Mouse (Mus musculus): Measurements from ENCODE around the gene Akr1d1. TPM values are rescaled to one million over a fixed set of nuclear protein-coding genes. Genes with fewer than 3 reads are reported as not detected.

Gene Akr1d1
- polyA plus RNA-seq, 1 experiment from 2014 or later, result 0.15 TPM

DNA sequence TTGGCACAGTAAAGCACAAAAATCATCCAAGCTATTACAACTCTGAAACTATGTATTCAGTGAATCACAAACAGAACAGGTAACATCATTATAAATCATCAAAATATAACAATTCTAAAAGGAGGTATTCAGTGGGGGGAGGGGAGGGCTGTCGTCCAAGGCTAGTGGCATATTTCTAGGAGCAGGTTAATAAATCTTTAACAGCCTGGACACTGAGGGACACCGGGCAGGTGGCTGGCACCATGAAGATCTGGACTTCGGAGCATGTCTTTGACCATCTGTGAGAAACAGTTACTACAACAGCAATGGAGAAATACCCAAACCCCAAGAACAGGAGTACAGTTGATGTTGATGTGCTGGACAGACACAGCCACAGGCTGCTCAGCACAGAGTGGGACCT is 11.2 kb downstream of the Akr1d1 start:
- Histone ChIP-seq H3K4me3 (ENCODE audit: low read depth, low read length) (no peak overlapping the region), H3K36me3 (ENCODE audit: control insufficient read depth, insufficient read depth, low read length) (no peaks in the 10 kb centered on the region), H3K27me3 (replicated peaks; ENCODE audit: control insufficient read depth, insufficient read depth, low read length) (no peaks in the 10 kb centered on the region), H3K9ac (ENCODE audit: low read depth, low read length) (no peak overlapping the region), H3K27ac (ENCODE audit: low read depth, low read length) (no peak overlapping the region), H3K9me3 (ENCODE audit: control insufficient read depth, low read length) (no peaks in the 10 kb centered on the region), H3K4me2 (no peak overlapping the region), H3K4me1 (replicated peaks; ENCODE audit: control insufficient read depth, insufficient read depth, low read length) (no peaks in the 10 kb centered on the region)
- DNase-seq (ENCODE audit: low spot score), result no peak
- ATAC-seq (replicated peaks; ENCODE audit: low FRiP score), result no peak
- 79% methylated on average over 3 of the region's 3 CpGs for WGBS

DNA sequence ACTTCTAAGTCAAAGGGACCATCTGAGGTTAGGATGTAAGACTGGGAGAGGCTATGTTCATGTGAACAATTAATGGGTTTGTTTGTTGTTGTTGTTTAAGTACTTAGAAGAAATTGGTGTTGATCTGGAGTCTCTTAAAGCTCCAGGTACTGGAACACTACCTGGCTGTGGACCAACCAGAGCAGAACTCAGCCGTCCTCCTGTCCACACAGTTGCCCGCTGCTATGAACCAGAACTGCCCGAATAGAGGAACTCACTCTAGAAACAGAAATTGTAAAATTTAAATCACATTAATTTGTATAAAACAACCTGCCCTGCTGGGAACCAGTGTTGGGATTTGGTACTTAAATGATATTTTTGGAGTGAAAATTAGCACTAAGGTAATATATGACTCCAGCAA is 12.2 kb downstream of the Akr1d1 start:
- Histone ChIP-seq H3K27ac (ENCODE audit: low read depth, low read length) (no peak overlapping the region), H3K9me3 (ENCODE audit: control insufficient read depth, low read length) (no peaks in the 10 kb centered on the region), H3K36me3 (ENCODE audit: control insufficient read depth, insufficient read depth, low read length) (no peaks in the 10 kb centered on the region), H3K4me3 (ENCODE audit: low read depth, low read length) (no peak overlapping the region), H3K9ac (ENCODE audit: low read depth, low read length) (no peak overlapping the region), H3K27me3 (replicated peaks; ENCODE audit: control insufficient read depth, insufficient read depth, low read length) (no peaks in the 10 kb centered on the region), H3K4me2 (no peak overlapping the region), H3K4me1 (replicated peaks; ENCODE audit: control insufficient read depth, insufficient read depth, low read length) (no peaks in the 10 kb centered on the region)
- no peak for DNase-seq (ENCODE audit: low spot score)
- no peak for ATAC-seq (replicated peaks; ENCODE audit: low FRiP score)
- WGBS, result 90% methylated on average over 3 of the region's 3 CpGs

DNA sequence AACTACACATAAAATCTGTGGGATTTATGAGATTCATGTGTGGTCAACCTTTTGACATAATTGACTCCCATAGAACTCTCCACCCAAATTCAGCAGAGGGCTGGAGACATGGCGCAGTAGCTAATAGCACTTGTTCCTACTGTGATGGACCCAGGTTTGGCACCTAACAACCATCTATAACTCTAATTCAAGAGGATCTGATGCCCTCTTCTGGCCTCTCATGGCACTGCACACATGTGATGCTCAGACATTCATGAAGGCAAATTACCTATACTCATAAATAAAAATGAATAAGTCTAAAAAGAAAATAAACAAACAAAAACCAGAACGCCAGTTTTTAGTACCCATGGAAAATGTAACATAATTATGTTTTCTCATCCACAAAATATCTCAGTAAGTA is 22.8 kb downstream of the Akr1d1 start:
- no peaks in the 10 kb centered on the region for H3K9me3 ChIP-seq (ENCODE audit: control insufficient read depth, low read length)
- H3K9ac ChIP-seq (ENCODE audit: low read depth, low read length), result no peak overlapping the region
- WGBS, result 64% methylated on average over 2 of the region's 2 CpGs
- no peak for ATAC-seq (replicated peaks; ENCODE audit: low FRiP score)
- H3K4me2 ChIP-seq, result no peak overlapping the region
- no peaks in the 10 kb centered on the region for H3K4me1 ChIP-seq (replicated peaks; ENCODE audit: control insufficient read depth, insufficient read depth, low read length)
- H3K4me3 ChIP-seq (ENCODE audit: low read depth, low read length), result no peak overlapping the region
- DNase-seq (ENCODE audit: low spot score), result no peak
- no peaks in the 10 kb centered on the region for H3K36me3 ChIP-seq (ENCODE audit: control insufficient read depth, insufficient read depth, low read length)
- no peaks in the 10 kb centered on the region for H3K27me3 ChIP-seq (replicated peaks; ENCODE audit: control insufficient read depth, insufficient read depth, low read length)
- no peak overlapping the region for H3K27ac ChIP-seq (ENCODE audit: low read depth, low read length)

DNA sequence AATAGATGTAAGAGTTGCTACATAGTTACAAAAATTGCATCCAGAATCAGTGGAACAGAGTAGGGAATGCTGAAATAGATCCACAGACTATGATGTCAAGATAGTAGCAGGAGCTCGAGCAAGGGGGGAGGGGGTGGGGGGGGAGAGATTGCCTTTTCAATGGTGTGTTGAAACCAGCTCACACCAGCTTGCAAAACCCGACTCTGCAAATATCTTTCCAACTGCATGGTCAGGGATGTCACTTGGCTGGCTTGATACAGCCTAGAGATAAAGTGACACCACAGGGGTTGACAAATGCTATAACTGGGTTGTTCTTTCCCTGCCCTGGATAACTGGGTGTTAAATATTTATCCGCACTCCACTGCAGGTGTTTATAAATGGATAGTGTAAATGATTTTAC is 24.0 kb downstream of the Akr1d1 start:
- no peaks in the 10 kb centered on the region for H3K4me1 ChIP-seq (replicated peaks; ENCODE audit: control insufficient read depth, insufficient read depth, low read length)
- WGBS, result 62% methylated on average over 3 of the region's 3 CpGs
- H3K4me3 ChIP-seq (ENCODE audit: low read depth, low read length), result no peak overlapping the region
- H3K27me3 ChIP-seq (replicated peaks; ENCODE audit: control insufficient read depth, insufficient read depth, low read length), result no peaks in the 10 kb centered on the region
- H3K9ac ChIP-seq (ENCODE audit: low read depth, low read length), result no peak overlapping the region
- ATAC-seq (replicated peaks; ENCODE audit: low FRiP score) (no peak), DNase-seq (ENCODE audit: low spot score) (no peak)
- H3K9me3 ChIP-seq (ENCODE audit: control insufficient read depth, low read length), result no peaks in the 10 kb centered on the region
- H3K36me3 ChIP-seq (ENCODE audit: control insufficient read depth, insufficient read depth, low read length), result no peaks in the 10 kb centered on the region
- no peak overlapping the region for H3K27ac ChIP-seq (ENCODE audit: low read depth, low read length)
- H3K4me2 ChIP-seq, result no peak overlapping the region

DNA sequence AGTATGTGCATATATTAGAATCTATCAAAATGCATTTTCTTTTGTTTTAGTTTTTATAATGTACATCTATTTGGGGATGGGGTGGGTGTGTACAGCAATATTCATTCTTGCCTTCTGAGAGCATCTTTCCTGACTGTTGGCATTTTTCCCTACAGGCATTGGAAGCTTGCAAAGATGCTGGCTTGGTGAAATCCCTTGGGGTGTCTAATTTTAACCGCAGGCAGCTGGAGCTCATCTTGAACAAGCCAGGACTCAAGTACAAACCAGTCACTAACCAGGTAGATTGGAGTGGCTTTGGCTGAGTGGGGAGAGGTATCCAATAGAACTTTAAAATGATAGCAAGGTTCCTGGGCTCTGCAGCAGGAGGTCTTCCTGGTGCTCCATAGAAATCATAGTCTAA is 24.4 kb downstream of the Akr1d1 start:
- ATAC-seq (replicated peaks; ENCODE audit: low FRiP score) (no peak), DNase-seq (ENCODE audit: low spot score) (no peak)
- H3K27me3 ChIP-seq (replicated peaks; ENCODE audit: control insufficient read depth, insufficient read depth, low read length), result no peaks in the 10 kb centered on the region
- no peaks in the 10 kb centered on the region for H3K9me3 ChIP-seq (ENCODE audit: control insufficient read depth, low read length)
- 83% methylated on average over 1 of the region's 1 CpGs for WGBS
- no peak overlapping the region for H3K4me3 ChIP-seq (ENCODE audit: low read depth, low read length)
- no peak overlapping the region for H3K4me2 ChIP-seq
- H3K4me1 ChIP-seq (replicated peaks; ENCODE audit: control insufficient read depth, insufficient read depth, low read length), result no peaks in the 10 kb centered on the region
- H3K36me3 ChIP-seq (ENCODE audit: control insufficient read depth, insufficient read depth, low read length), result no peaks in the 10 kb centered on the region
- no peak overlapping the region for H3K9ac ChIP-seq (ENCODE audit: low read depth, low read length)
- no peak overlapping the region for H3K27ac ChIP-seq (ENCODE audit: low read depth, low read length)

DNA sequence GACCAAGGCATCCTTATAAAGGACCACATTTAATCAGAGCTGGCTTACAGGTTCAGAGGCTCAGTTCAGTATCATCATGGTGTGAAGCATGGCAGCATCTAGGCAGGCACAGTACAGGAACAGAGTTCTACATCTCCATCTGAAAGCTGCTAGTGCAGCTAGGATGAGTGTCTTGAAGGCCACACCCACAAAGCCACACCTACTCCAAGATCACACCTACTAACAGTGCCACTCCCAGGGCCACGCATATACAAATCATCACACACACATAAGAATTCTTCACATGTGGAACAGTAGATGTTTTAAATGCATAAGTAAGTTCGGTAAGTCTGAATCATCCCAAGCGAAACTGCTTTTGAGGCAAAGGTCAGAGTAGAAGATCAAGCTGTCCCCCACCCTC is 33.9 kb downstream of the Akr1d1 start:
- Histone ChIP-seq H3K27ac (ENCODE audit: low read depth, low read length) (no peak overlapping the region), H3K4me2 (no peak overlapping the region), H3K9me3 (ENCODE audit: control insufficient read depth, low read length) (no peaks in the 10 kb centered on the region), H3K4me1 (replicated peaks; ENCODE audit: control insufficient read depth, insufficient read depth, low read length) (no peaks in the 10 kb centered on the region), H3K27me3 (replicated peaks; ENCODE audit: control insufficient read depth, insufficient read depth, low read length) (no peaks in the 10 kb centered on the region), H3K36me3 (ENCODE audit: control insufficient read depth, insufficient read depth, low read length) (no peaks in the 10 kb centered on the region), H3K9ac (ENCODE audit: low read depth, low read length) (no peak overlapping the region), H3K4me3 (ENCODE audit: low read depth, low read length) (no peak overlapping the region)
- 73% methylated on average over 3 of the region's 3 CpGs for WGBS
- DNase-seq (ENCODE audit: low spot score) (no peak), ATAC-seq (replicated peaks; ENCODE audit: low FRiP score) (no peak)

DNA sequence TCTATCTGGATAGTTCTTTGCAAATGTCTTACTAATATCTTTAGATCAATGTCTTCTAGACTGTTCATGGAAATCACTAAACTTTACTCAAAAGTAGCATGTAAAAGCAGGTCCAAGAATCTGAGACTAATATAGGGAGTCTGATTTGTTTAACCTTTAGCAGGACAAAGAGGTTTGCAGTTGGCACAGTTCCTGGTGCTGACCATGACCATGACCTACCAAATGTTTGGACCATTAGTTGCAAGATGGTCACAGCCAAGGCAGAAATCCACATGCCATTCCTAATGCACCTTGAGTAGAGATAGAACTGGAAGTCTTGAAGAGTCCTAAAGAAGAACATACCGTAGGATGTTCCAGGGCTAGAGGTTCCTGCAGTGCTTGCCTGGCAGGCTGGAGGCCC is 37.4 kb downstream of the Akr1d1 start:
- Histone ChIP-seq H3K4me1 (replicated peaks; ENCODE audit: control insufficient read depth, insufficient read depth, low read length) (no peaks in the 10 kb centered on the region), H3K36me3 (ENCODE audit: control insufficient read depth, insufficient read depth, low read length) (no peaks in the 10 kb centered on the region), H3K27me3 (replicated peaks; ENCODE audit: control insufficient read depth, insufficient read depth, low read length) (no peaks in the 10 kb centered on the region), H3K27ac (ENCODE audit: low read depth, low read length) (no peak overlapping the region), H3K9me3 (ENCODE audit: control insufficient read depth, low read length) (no peaks in the 10 kb centered on the region), H3K9ac (ENCODE audit: low read depth, low read length) (no peak overlapping the region), H3K4me2 (no peak overlapping the region), H3K4me3 (ENCODE audit: low read depth, low read length) (no peak overlapping the region)
- WGBS, result 80% methylated on average over 1 of the region's 1 CpGs
- no peak for DNase-seq (ENCODE audit: low spot score)
- ATAC-seq (replicated peaks; ENCODE audit: low FRiP score), result no peak

DNA sequence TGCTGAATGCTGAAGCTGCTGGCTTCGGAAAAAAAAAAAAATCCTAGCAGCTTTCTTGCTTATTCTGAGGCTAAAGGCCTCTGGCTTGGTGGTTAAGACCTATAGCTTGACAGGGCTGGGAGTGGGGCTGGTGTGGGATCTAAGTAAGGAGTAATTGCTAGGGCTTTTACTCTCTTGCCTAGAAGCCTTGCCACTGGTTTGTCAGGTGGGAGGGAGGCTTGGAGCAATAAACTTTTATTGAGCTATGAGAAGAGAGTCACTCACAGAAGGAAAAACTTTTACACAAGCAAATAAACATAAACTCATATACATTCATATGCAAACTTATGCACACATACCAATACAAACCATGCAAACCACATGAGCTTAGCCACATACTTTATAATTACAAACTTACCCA is 42.0 kb downstream of the Akr1d1 start:
- H3K9ac ChIP-seq (ENCODE audit: low read depth, low read length), result no peak overlapping the region
- DNase-seq (ENCODE audit: low spot score) (no peak), ATAC-seq (replicated peaks; ENCODE audit: low FRiP score) (no peak)
- no peaks in the 10 kb centered on the region for H3K36me3 ChIP-seq (ENCODE audit: control insufficient read depth, insufficient read depth, low read length)
- no peaks in the 10 kb centered on the region for H3K27me3 ChIP-seq (replicated peaks; ENCODE audit: control insufficient read depth, insufficient read depth, low read length)
- no peak overlapping the region for H3K4me3 ChIP-seq (ENCODE audit: low read depth, low read length)
- WGBS, result 37% methylated on average over 1 of the region's 1 CpGs
- no peak overlapping the region for H3K4me2 ChIP-seq
- H3K4me1 ChIP-seq (replicated peaks; ENCODE audit: control insufficient read depth, insufficient read depth, low read length), result no peaks in the 10 kb centered on the region
- no peaks in the 10 kb centered on the region for H3K9me3 ChIP-seq (ENCODE audit: control insufficient read depth, low read length)
- H3K27ac ChIP-seq (ENCODE audit: low read depth, low read length), result no peak overlapping the region

DNA sequence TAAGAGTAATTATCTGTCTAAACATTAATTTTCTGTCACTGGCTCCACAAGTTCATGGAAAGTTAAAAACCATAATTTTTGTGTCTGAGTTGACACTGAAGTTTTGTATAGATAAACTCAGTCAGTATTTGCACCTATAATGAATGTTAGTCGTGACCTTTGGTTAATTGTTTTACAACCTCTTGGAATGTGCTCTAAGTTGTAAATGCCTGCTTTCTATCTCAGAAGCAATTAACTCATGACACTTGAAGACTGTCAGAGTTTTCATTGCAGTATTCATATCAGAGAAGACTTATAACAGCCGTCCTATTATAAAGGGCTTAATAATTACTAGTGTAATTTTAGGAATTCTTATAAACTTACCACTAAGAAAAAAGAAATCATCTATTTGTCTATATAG is 43.0 kb downstream of the Akr1d1 start:
- H3K36me3 ChIP-seq (ENCODE audit: control insufficient read depth, insufficient read depth, low read length), result no peaks in the 10 kb centered on the region
- H3K9ac ChIP-seq (ENCODE audit: low read depth, low read length), result no peak overlapping the region
- no peak overlapping the region for H3K4me2 ChIP-seq
- H3K4me1 ChIP-seq (replicated peaks; ENCODE audit: control insufficient read depth, insufficient read depth, low read length), result no peaks in the 10 kb centered on the region
- 46% methylated on average over 2 of the region's 2 CpGs for WGBS
- DNase-seq (ENCODE audit: low spot score), result no peak
- H3K4me3 ChIP-seq (ENCODE audit: low read depth, low read length), result no peak overlapping the region
- no peak overlapping the region for H3K27ac ChIP-seq (ENCODE audit: low read depth, low read length)
- H3K9me3 ChIP-seq (ENCODE audit: control insufficient read depth, low read length), result no peaks in the 10 kb centered on the region
- no peaks in the 10 kb centered on the region for H3K27me3 ChIP-seq (replicated peaks; ENCODE audit: control insufficient read depth, insufficient read depth, low read length)
- ATAC-seq (replicated peaks; ENCODE audit: low FRiP score), result no peak
